Mouse (Mus musculus) cortical plate, adult 2 months (tissue): ENCODE results near the gene Kmt2b. TPM values are rescaled to one million over a fixed set of nuclear protein-coding genes. Genes with fewer than 3 reads are reported as not detected.

Source experiments
- H3K27ac ChIP-seq: fragments of 200-500 bp; 2 replicates; pipeline ENCODE4 v1.5.1; 2012; ENCODE audit warnings: low read length, control low read depth, inconsistent platforms; ENCODE audit not compliant: insufficient read depth
- H3K4me1 ChIP-seq: fragments of 200-500 bp; 2 replicates; pipeline ENCODE4 v1.6.1; 2011; ENCODE audit warnings: low read length; ENCODE audit not compliant: control insufficient read depth, insufficient read depth
- H3K4me3 ChIP-seq: fragments of 200-500 bp; 2 replicates; pipeline ENCODE4 v1.5.1; 2011; ENCODE audit warnings: mild to moderate bottlenecking, low read length, control low read depth; ENCODE audit not compliant: insufficient read depth
- CTCF ChIP-seq: fragments of 200-500 bp; IDR thresholded peaks from 2 replicates; pipeline ENCODE4 v1.5.1; 2011; ENCODE audit warnings: mild to moderate bottlenecking, control low read depth, low read length; ENCODE audit not compliant: insufficient read depth; ENCODE audit errors: extremely low read depth
- POLR2A ChIP-seq: fragments of 200-500 bp; IDR thresholded peaks from 2 replicates; pipeline ENCODE4 v1.6.1; 2011; ENCODE audit warnings: mild to moderate bottlenecking, low read length, control low read depth; ENCODE audit not compliant: insufficient read depth; ENCODE audit errors: extremely low read depth
- polyA plus RNA-seq: library from polyadenylated mRNA; depleted of rRNA; stranded (reverse); fragments of >200 nt; gene quantifications from 2 replicates; pipeline ENCODE4 v1.2.3, GENCODE M21; 2012

Kmt2b gene
- polyA plus RNA-seq, 1 experiment, result 40.0 TPM

DNA sequence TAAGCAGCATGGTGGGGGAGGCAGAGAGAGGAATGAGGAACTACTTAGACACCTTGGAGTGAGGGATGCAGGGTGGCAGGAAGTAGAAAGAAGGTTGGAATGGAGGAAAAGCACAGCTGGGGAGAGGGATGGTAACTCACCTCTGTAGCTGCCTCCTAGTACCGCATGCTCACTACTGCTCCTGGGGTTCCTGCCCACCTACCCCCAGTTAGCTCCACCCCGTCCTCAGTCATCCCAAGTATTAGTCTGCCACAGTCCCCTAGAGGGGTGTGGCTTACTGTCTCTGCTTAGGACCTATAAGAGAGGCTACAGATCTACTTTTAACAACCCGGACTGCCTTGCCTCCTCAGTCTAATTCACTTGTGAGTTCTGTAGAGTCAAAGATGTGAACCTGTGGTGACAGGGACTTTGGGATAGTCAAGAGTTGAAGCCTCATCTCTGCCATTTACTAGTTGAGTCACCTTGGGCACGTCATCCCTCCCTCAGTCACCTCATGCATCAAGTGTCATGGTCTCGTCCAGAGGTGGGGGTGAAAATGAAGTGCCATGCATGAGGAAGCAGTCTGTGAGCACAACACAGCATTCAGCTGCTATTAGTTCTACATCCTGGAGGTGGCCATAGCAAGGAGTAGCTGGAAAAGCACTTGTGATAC is 4.4 kb upstream of the Kmt2b start:
- no peak for TF ChIP-seq POLR2A
- no peak for TF ChIP-seq CTCF
- H3K27ac ChIP-seq, result no peak overlapping the region
- no peak overlapping the region for H3K4me3 ChIP-seq
- H3K4me1 ChIP-seq, result no peaks in the 10 kb centered on the region

DNA sequence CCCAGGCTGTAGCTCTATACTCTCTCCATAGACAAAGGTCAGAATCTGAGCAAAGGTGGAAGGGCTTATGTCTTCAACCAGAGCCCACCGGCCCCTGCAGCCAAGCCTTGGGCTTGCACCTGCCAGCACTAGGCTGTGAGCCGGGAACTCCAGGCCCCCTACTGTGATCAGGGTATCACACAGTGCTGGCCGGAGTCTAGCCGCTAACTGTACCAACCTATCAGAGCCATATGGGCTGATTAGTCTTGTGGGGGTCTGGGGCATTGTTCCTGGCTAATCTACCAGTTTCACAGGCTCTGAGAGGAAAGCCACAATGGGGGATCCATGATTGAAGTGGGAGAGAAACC is 3.1 kb upstream of the Kmt2b start:
- TF ChIP-seq CTCF (no peak), POLR2A (no peak)
- Histone ChIP-seq H3K4me3 (no peak overlapping the region), H3K27ac (no peak overlapping the region), H3K4me1 (peaks cover 1% of the 10 kb centered on the region; the same call in 1 of the 2 replicates)

DNA sequence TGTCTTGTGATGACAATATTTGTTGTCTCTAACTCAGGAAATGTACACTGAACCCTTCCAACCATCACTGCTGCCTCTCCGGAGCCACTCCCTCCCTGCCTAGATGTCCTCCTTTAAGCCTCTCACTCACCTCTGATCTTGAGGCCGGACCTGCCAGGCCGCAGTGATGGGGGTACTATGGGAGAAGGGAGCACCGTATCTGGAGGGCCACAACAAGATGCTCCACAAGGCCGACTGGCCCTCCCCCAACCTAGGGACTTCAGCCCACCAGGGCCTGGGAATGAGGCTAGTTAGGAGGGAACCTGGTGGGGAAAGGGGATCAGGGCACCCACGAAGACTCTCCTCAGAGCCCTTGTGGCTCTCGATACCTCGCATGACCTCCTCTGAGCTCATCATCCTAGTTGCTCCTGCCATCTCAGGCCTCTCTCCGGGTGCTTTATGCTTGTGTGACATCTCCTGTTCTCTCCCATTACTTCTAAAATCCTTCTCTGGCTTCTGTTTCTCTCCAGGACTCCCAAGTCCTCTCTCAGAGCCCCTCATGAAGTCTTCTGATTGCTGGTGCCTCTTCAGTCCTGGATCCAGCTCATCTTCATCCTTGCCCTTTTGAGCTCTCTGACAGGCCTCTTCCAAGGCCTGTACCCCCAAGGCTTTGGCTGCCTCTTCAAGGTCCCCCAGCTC is 2.5 kb upstream of the Kmt2b start:
- H3K4me1 ChIP-seq, result peaks cover 1% of the 10 kb centered on the region; the same call in 1 of the 2 replicates
- no peak overlapping the region for H3K4me3 ChIP-seq
- no peak for TF ChIP-seq CTCF
- TF ChIP-seq POLR2A, result no peak
- no peak overlapping the region for H3K27ac ChIP-seq

DNA sequence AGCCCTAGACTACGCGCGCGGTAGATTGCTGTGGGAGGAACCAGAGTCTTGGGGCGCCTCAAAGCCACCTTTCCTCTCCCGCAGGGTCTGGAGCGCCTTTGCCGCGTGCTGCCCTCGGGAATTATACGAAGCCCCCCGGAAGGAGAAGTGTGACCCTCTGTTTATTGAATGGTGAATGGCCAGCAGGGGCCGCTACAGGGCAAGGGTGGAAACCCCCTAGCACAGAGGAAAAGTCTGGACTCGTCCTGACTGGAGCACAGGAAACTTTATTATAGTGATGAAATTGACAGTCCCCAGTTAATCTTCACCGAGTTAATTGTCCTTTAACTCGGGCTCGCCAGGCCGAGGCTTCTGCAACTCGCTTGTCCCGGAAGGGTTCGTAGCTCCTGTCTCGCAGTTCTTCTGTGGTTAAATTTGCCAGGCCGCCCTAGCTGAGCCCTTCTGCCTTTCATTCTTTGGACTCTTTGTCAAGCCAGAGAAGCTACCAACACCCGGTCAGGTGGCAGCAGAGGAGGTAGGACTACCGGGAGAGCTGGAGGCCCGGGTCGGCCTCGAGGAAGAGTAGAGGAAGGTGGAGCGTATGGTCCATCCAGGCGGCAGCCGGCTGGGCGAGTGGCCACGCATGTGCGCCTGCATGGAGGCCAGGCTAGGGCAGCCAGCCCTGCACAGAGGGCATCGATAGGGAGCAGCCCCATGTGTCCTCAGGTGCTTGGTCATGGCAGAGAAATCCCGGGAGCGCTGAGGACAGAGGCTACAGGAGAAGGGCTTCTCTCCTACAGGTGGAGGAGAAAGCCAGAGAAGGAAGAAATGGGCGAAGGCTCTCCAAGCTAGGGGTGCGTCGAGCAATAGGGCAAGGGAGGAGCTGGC is 1.1 kb upstream of the Kmt2b start:
- no peak for TF ChIP-seq POLR2A
- peak; percentile 73 for TF ChIP-seq CTCF
- peak overlapping the region; percentile 26; the same call in 1 of the 2 replicates for H3K27ac ChIP-seq
- peaks cover 1% of the 10 kb centered on the region; the same call in 1 of the 2 replicates for H3K4me1 ChIP-seq
- peak overlapping the region; percentile 96 for H3K4me3 ChIP-seq

DNA sequence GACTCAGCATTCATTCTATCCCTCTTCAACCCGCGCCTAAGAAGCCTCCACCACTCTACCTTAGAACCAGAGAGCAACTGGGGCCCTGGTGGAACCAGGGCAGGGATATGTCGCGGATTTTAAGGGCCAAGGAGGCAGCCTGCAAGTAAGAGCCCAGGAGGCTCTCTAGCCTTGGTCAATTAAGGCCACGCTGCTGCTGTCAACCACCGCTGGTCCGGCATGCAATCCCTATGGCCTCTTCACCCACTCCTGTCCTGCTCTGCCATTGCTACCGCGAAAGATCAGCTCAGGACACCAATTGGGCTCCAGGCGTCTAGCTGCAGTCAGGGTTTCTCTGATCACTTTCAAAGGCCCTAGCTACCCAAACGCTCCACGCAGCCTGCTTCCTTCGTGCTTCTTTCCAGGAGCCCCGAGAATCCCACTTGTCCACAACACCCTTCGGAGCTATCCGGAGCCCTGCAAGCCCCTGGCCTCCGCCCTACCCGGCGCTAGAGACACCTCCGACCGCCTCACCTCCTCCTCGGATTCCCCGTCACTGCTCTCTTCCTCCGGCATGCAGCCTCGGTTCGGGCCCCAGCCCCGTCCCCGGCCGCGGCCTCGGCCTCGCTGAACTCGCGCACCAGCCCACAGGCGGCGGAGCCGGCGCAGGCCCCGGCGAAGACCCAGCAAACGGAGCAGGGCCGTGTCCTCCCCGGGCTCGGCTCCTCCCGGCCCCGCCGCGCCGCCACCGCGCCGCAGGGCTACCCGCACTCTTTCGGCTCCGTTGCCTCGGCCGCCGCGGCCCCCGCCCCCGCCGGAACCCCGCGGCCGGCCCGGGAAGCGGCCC is 471 bp downstream of the Kmt2b start:
- Histone ChIP-seq H3K4me1 (peaks cover 1% of the 10 kb centered on the region; the same call in 1 of the 2 replicates), H3K27ac (peak overlapping the region; percentile 90), H3K4me3 (peak overlapping the region; percentile 96)
- no peak for TF ChIP-seq CTCF
- TF ChIP-seq POLR2A, result no peak

DNA sequence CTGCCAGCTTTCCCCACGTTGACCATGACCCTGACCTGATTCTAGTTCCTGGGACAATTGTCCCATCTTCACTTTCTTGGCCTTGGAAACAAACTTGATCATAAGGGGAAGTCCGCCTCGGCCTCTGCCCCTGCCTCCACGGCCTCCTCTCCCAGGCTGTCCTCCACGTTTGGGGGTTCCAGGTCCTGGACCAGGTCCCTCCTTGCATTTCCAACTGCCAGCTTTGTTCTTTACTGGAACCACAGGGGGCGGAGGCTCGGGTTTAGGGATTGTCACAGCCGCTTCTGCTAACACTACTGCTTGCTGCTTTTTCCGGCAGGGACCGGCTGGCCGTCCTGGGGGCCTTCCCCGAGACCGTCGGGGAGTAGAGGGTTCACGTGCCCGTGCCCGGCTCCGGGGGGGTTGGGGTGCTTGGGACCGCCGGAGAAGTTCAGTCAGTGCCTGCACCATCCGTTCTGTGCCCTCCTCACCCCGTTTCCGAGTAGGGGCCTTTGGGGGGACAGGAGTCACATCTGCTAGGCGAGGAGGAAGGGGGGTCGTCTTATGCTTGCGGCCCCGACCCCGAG is 2.0 kb downstream of the Kmt2b start:
- TF ChIP-seq CTCF, result no peak
- no peak for TF ChIP-seq POLR2A
- Histone ChIP-seq H3K4me1 (peaks cover 1% of the 10 kb centered on the region; the same call in 1 of the 2 replicates), H3K27ac (no peak overlapping the region), H3K4me3 (peak overlapping the region; percentile 96; the same call in 1 of the 2 replicates)

DNA sequence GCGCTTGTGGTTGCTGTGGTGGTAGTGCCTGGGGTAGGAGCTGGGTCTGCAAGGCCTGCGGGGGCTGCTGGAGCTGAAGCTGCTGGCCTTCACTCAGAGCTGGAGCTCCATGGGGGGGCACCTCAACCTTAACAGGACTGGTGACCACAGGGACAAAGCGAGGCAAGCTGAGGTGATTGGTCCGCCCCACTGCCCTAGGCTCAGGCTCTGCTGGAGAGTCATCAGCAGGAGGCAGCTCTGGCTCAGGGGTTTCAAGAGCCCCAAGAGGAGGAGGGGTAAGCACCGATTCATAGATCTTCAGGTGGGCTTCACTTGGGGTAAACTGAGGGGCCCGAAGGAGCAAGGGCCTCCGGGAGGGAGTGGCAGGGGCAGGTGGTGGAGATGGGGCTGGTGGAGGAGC is 3.4 kb downstream of the Kmt2b start:
- Histone ChIP-seq H3K4me1 (peaks cover 1% of the 10 kb centered on the region; the same call in 1 of the 2 replicates), H3K27ac (no peak overlapping the region), H3K4me3 (no peak overlapping the region)
- no peak for TF ChIP-seq POLR2A
- TF ChIP-seq CTCF, result no peak

DNA sequence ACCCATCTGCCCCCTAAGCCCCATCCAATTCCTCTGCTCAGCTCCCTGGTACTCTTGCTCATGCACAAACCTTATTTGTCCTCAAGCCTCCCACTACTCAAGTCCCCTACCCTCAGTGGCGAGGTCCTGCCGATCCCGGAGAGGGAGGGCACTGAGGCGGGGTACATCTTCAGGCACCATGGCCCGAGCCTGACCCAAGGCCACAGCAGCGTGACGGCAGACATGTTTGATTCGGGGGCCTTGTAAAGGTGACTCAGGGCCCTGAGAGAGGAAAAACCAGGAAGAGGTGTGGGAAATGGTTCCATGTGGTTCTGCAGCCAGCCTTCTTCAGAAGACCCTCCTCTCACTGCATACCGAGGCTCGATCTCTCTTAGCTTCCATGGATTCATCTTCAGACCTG is 4.2 kb downstream of the Kmt2b start:
- Histone ChIP-seq H3K4me3 (no peak overlapping the region), H3K27ac (no peak overlapping the region), H3K4me1 (peaks cover 1% of the 10 kb centered on the region; the same call in 1 of the 2 replicates)
- no peak for TF ChIP-seq POLR2A
- TF ChIP-seq CTCF, result no peak
